Mouse (Mus musculus): ENCODE data around the gene Zdhhc12. TPM values are rescaled to one million over a fixed set of nuclear protein-coding genes. Genes with fewer than 3 reads are reported as not detected.

Zdhhc12 gene
- polyA plus RNA-seq, 1 experiment from 2014 or later, result 21.1 TPM

GRCm38 (mm10) chr2:30042445-30042844 lies 51.0 kb downstream of the Zdhhc12 start:
- Histone ChIP-seq H3K4me3 (no peak overlapping the region), H3K9ac (no peak overlapping the region), H3K27me3 (no peaks in the 10 kb centered on the region), H3K36me3 (peaks cover 22% of the 10 kb centered on the region), H3K27ac (no peak overlapping the region), H3K4me1 (peaks cover 6% of the 10 kb centered on the region; the same call in 1 of the 2 replicates), H3K4me2 (no peak overlapping the region), H3K9me3 (no peaks in the 10 kb centered on the region)
- ATAC-seq (ENCODE audit: insufficient number of reproducible peaks, low FRiP score, low TSS enrichment, low read depth), result no peak
- 9% methylated on average over 4 of the region's 4 CpGs for WGBS

Other genes with a start within 250 kb of the Zdhhc12 start
- gene Cercam, start 224.5 kb downstream of the Zdhhc12 start, polyA plus RNA-seq (2015; fragmentation: Nextera tagmentation; extraction: Ambion mirVana), result 53.1 and 64.1 TPM in 2 replicates
- 49.6 and 52.1 TPM in 2 replicates for gene Odf2, start 204.4 kb downstream of the Zdhhc12 start, polyA plus RNA-seq (2015; fragmentation: Nextera tagmentation; extraction: Ambion mirVana)
- gene Gle1, start 158.2 kb downstream of the Zdhhc12 start, polyA plus RNA-seq (2015; fragmentation: Nextera tagmentation; extraction: Ambion mirVana), result 58.0 and 59.5 TPM in 2 replicates
- 89.3 and 95.5 TPM in 2 replicates for gene Sptan1, start 128.1 kb downstream of the Zdhhc12 start, polyA plus RNA-seq (2015; fragmentation: Nextera tagmentation; extraction: Ambion mirVana)
- 36.7 and 37.0 TPM in 2 replicates for gene Wdr34, start 44.8 kb downstream of the Zdhhc12 start, polyA plus RNA-seq (2015; fragmentation: Nextera tagmentation; extraction: Ambion mirVana)
- gene Set, start 36.3 kb downstream of the Zdhhc12 start, polyA plus RNA-seq (2015; fragmentation: Nextera tagmentation; extraction: Ambion mirVana), result 323 and 361 TPM in 2 replicates
- gene Pkn3, start 16.0 kb downstream of the Zdhhc12 start, polyA plus RNA-seq (2015; fragmentation: Nextera tagmentation; extraction: Ambion mirVana), result 8.6 and 10.4 TPM in 2 replicates
- gene Zer1, start 30.9 kb upstream of the Zdhhc12 start, polyA plus RNA-seq (2015; fragmentation: Nextera tagmentation; extraction: Ambion mirVana), result 6.5 and 8.6 TPM in 2 replicates
- gene Tbc1d13, start 40.1 kb upstream of the Zdhhc12 start, polyA plus RNA-seq (2015; fragmentation: Nextera tagmentation; extraction: Ambion mirVana), result 5.5 and 8.0 TPM in 2 replicates
- gene Endog, start 77.8 kb upstream of the Zdhhc12 start, polyA plus RNA-seq (2015; fragmentation: Nextera tagmentation; extraction: Ambion mirVana), result 14.8 and 17.0 TPM in 2 replicates
- 75.0 and 75.2 TPM in 2 replicates for gene Spout1, start 84.8 kb upstream of the Zdhhc12 start, polyA plus RNA-seq (2015; fragmentation: Nextera tagmentation; extraction: Ambion mirVana)
- gene Kyat1, start 112.2 kb upstream of the Zdhhc12 start, polyA plus RNA-seq (2015; fragmentation: Nextera tagmentation; extraction: Ambion mirVana), result 12.4 TPM in 2 replicates
- gene Lrrc8a, start 144.1 kb upstream of the Zdhhc12 start, polyA plus RNA-seq (2015; fragmentation: Nextera tagmentation; extraction: Ambion mirVana), result 40.6 and 42.5 TPM in 2 replicates
- 0.10 and 0.11 TPM in 2 replicates for gene Gm28035, start 146.9 kb upstream of the Zdhhc12 start, polyA plus RNA-seq (2015; fragmentation: Nextera tagmentation; extraction: Ambion mirVana)
- gene Phyhd1, start 172.6 kb upstream of the Zdhhc12 start, polyA plus RNA-seq (2015; fragmentation: Nextera tagmentation; extraction: Ambion mirVana), result 5.9 and 6.8 TPM in 2 replicates
- not detected in 2 replicates for gene Gm28038, start 187.4 kb upstream of the Zdhhc12 start, polyA plus RNA-seq (2015; fragmentation: Nextera tagmentation; extraction: Ambion mirVana)
- gene Dolk, start 192.7 kb upstream of the Zdhhc12 start, polyA plus RNA-seq (2015; fragmentation: Nextera tagmentation; extraction: Ambion mirVana), result 31.5 and 33.4 TPM in 2 replicates
- 28.2 and 32.4 TPM in 2 replicates for gene Nup188, start 192.7 kb upstream of the Zdhhc12 start, polyA plus RNA-seq (2015; fragmentation: Nextera tagmentation; extraction: Ambion mirVana)